Comparison of ENCODE assay signal across 29 mouse cellular contexts in genomic region chr9:78174016-78174415, GRCm38 (mm10). TPM values are rescaled to one million over a fixed set of nuclear protein-coding genes. Genes with fewer than 3 reads are reported as not detected.
DNase-seq lines count a peak whose midpoint lies in the region; ATAC-seq and TF ChIP-seq lines count a peak whose summit lies in the region.
"Had no signal": no experiment of that assay in that cellular context is flagged by ENCODE, and none has a peak within 500 bp of the region (broad histone marks: within the 10 kb centered on the region; RNA-seq: fewer than 3 reads in every experiment).

No protein-coding gene starts in this region.

- TF ChIP-seq CTCF in forebrain, postnatal 0 days (IDR thresholded peaks at IDR 0.05; ENCODE audit: low read depth) = no peak

- WGBS in forebrain, postnatal 0 days = 24% methylated on average over 1 of the region's 1 CpGs
- WGBS in forebrain, embryonic 16.5 days = 22% methylated on average over 1 of the region's 1 CpGs
- 51% methylated on average over 1 of the region's 1 CpGs for WGBS in midbrain, embryonic 10.5 days

- H3K36me3 ChIP-seq in forebrain, postnatal 0 days (ENCODE audit: insufficient read depth) = peaks cover 8% of the 10 kb centered on the region; the same call in 1 of the 2 replicates
- H3K36me3 ChIP-seq in forebrain, embryonic 16.5 days (ENCODE audit: control insufficient read depth, insufficient read depth) = peaks cover 2% of the 10 kb centered on the region; the same call in 1 of the 2 replicates
- H3K36me3 ChIP-seq in midbrain, embryonic 10.5 days = peaks cover 10% of the 10 kb centered on the region
- H3K36me3 ChIP-seq: intestine, embryonic 15.5 days had no signal

- H3K4me2 ChIP-seq in forebrain, postnatal 0 days (ENCODE audit: low read depth) = peak overlapping the region; percentile 5; the same call in 1 of the 2 replicates
- H3K4me2 ChIP-seq in forebrain, embryonic 16.5 days (ENCODE audit: low read length) = no peak overlapping the region
- H3K4me2 ChIP-seq: heart, embryonic 12.5 days; heart, embryonic 15.5 days; intestine, embryonic 15.5 days had no signal

- H3K27me3 ChIP-seq in forebrain, postnatal 0 days (ENCODE audit: insufficient read depth, low read length) = no peaks in the 10 kb centered on the region
- no peaks in the 10 kb centered on the region for H3K27me3 ChIP-seq in forebrain, embryonic 16.5 days (replicated peaks; ENCODE audit: control insufficient read depth, insufficient read depth, low read length)
- peaks cover 6% of the 10 kb centered on the region; the same call in 1 of the 2 replicates for H3K27me3 ChIP-seq in midbrain, embryonic 10.5 days (ENCODE audit: low read depth, poor library complexity, severe bottlenecking)
- H3K27me3 ChIP-seq: CH12.LX; heart, embryonic 12.5 days; heart, embryonic 15.5 days; intestine, embryonic 15.5 days had no signal

- H3K4me3 ChIP-seq in forebrain, postnatal 0 days (ENCODE audit: low read depth, low read length) = no peak overlapping the region
- no peak overlapping the region for H3K4me3 ChIP-seq in forebrain, embryonic 16.5 days (replicated peaks; ENCODE audit: low read length)
- H3K4me3 ChIP-seq in midbrain, embryonic 10.5 days = no peak overlapping the region
- H3K4me3 ChIP-seq: forebrain, embryonic 10.5 days; gastrocnemius, adult 2 months; heart, embryonic 12.5 days; heart, embryonic 15.5 days; intestine, embryonic 15.5 days had no signal

- H3K27ac ChIP-seq in forebrain, postnatal 0 days (ENCODE audit: low read depth, low read length) = no peak overlapping the region
- no peak overlapping the region for H3K27ac ChIP-seq in forebrain, embryonic 16.5 days (ENCODE audit: low read length)
- no peak overlapping the region for H3K27ac ChIP-seq in midbrain, embryonic 10.5 days (replicated peaks)
- H3K27ac ChIP-seq: forebrain, embryonic 10.5 days; gastrocnemius, adult 2 months; intestine, embryonic 15.5 days had no signal

- DNase-seq in forebrain, postnatal 0 days = no peak
- DNase-seq in retina, postnatal 1 day = peak; percentile 53
- DNase-seq in retina, embryonic 14.5 days (ENCODE audit: low spot score) = no peak
- DNase-seq in naive thymus-derived CD4-positive, alpha-beta T cell, adult 2 months (ENCODE audit: low read depth) = peak; percentile 22
- DNase-seq in midbrain, embryonic 10.5 days (ENCODE audit: low spot score) = no peak
- DNase-seq: adrenal gland, postnatal 10 days; adrenal gland, postnatal 36 days; B cell, adult 2 months; cerebellum, adult 18-20 months; cerebellum, postnatal 14 days; gastrocnemius, adult 2 months; gastrocnemius, postnatal 14 days; heart, postnatal 14 days; heart, postnatal 4 days; kidney, adult 11 months had no signal

- no peaks in the 10 kb centered on the region for H3K9me3 ChIP-seq in forebrain, postnatal 0 days (ENCODE audit: low read length)
- H3K9me3 ChIP-seq in forebrain, embryonic 16.5 days (ENCODE audit: control insufficient read depth, low read length) = no peaks in the 10 kb centered on the region
- H3K9me3 ChIP-seq in midbrain, embryonic 10.5 days (replicated peaks) = no peaks in the 10 kb centered on the region
- H3K9me3 ChIP-seq: forebrain, embryonic 10.5 days; heart, embryonic 12.5 days; heart, embryonic 15.5 days; intestine, embryonic 15.5 days had no signal

- no peaks in the 10 kb centered on the region for H3K4me1 ChIP-seq in forebrain, postnatal 0 days (ENCODE audit: insufficient read depth)
- peaks cover 9% of the 10 kb centered on the region for H3K4me1 ChIP-seq in forebrain, embryonic 16.5 days (replicated peaks; ENCODE audit: control insufficient read depth, insufficient read depth, low read length)
- peaks cover 8% of the 10 kb centered on the region for H3K4me1 ChIP-seq in midbrain, embryonic 10.5 days
- H3K4me1 ChIP-seq: heart, embryonic 15.5 days; intestine, embryonic 15.5 days had no signal

- no peak overlapping the region for H3K9ac ChIP-seq in forebrain, postnatal 0 days
- H3K9ac ChIP-seq in forebrain, embryonic 16.5 days (replicated peaks; ENCODE audit: low read depth, low read length) = no peak overlapping the region
- H3K9ac ChIP-seq: heart, embryonic 12.5 days; heart, embryonic 15.5 days; intestine, embryonic 15.5 days had no signal

- no peak for ATAC-seq in forebrain, postnatal 0 days
- no peak for ATAC-seq in forebrain, embryonic 16.5 days
- ATAC-seq: forebrain, embryonic 14.5 days; hindbrain, embryonic 16.5 days; intestine, embryonic 15.5 days had no signal

RNA-seq across cellular contexts. Expression of gene Gsta4, which starts 8.6 kb away (rescaled TPM):
- total RNA-seq in forebrain, postnatal 0 days (2014; rRNA removed) = 12.6 and 14.8 TPM in 2 replicates
- polyA plus RNA-seq in forebrain, postnatal 0 days (2015; fragmentation: Nextera tagmentation; extraction: Ambion mirVana) = 28.8 and 31.0 TPM in 2 replicates
- 11.9 and 14.9 TPM in 2 replicates for polyA plus RNA-seq in forebrain, embryonic 16.5 days (2015; fragmentation: Nextera tagmentation; extraction: Ambion mirVana)
- 35.6 and 53.6 TPM in 2 replicates for polyA plus RNA-seq in midbrain, embryonic 10.5 days (2016; fragmentation: Nextera tagmentation; extraction: Ambion mirVana)

RNA-seq across cellular contexts. Expression of gene Gsta1, which starts 56.4 kb away (rescaled TPM):
- not detected in 2 replicates for total RNA-seq in forebrain, postnatal 0 days (2014; rRNA removed)
- not detected in 2 replicates for polyA plus RNA-seq in forebrain, postnatal 0 days (2015; fragmentation: Nextera tagmentation; extraction: Ambion mirVana)
- not detected in 2 replicates for polyA plus RNA-seq in forebrain, embryonic 16.5 days (2015; fragmentation: Nextera tagmentation; extraction: Ambion mirVana)
- polyA plus RNA-seq in midbrain, embryonic 10.5 days (2016; fragmentation: Nextera tagmentation; extraction: Ambion mirVana) = not detected in 2 replicates
- total RNA-seq: adrenal gland, adult 18-20 months; CH12.LX; ES-E14; gastrocnemius, postnatal 14 days; gastrocnemius, postnatal 4 days had no signal
- polyA plus RNA-seq: embryonic facial prominence, embryonic 11.5 days; forebrain, embryonic 10.5 days; forebrain, embryonic 14.5 days; frontal cortex, adult 2 months; heart, embryonic 12.5 days; heart, embryonic 15.5 days; hindbrain, embryonic 11.5 days; hindbrain, embryonic 16.5 days had no signal

Comparison
In these comparisons a context has a peak if more than half of its experiments do, and no peak if none do; other contexts are left out.
1. DNase-seq: peak in retina, postnatal 1 day (single experiment) and naive thymus-derived CD4-positive, alpha-beta T cell, adult 2 months (single experiment); none in forebrain, postnatal 0 days (single experiment), retina, embryonic 14.5 days (single experiment) and midbrain, embryonic 10.5 days (single experiment).